Mouse (Mus musculus) lung, adult 2 months (tissue): ENCODE data around the gene Azgp1.

Source experiments
- CTCF ChIP-seq: fragments of 200-500 bp; IDR thresholded peaks from 2 replicates; pipeline ENCODE4 v1.5.1; 2011; ENCODE audit warnings: mild to moderate bottlenecking, low read length, control low read depth; ENCODE audit not compliant: insufficient read depth
- POLR2A ChIP-seq: fragments of 200-500 bp; IDR thresholded peaks from 2 replicates; pipeline ENCODE4 v1.6.1; 2011; ENCODE audit warnings: low read depth, mild to moderate bottlenecking, control low read depth, low read length, borderline replicate concordance; ENCODE audit errors: extremely low read depth

DNA sequence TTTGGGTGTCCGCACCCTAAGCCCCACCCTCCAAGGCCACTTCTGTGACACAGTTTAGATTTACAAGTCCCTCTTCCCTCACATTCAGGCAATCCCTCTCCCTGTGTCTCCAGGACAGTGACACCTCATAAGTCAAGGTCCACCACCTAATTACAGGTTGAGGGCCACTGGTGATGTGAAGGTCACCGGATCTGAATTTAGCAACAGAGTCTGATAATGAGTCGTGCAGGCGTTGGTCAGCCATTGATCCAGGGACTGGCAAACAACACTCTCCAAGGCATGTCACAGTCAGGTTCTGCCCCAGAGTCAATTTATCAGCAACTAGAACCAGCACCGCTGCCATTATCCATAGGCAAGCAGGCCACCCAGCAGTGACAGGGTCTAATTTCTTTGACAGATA is 31.1 kb downstream of the Azgp1 start:
- TF ChIP-seq POLR2A (no peak), CTCF (no peak)
